Mouse (Mus musculus) liver, embryonic 14.5 days (tissue): ENCODE data around the gene Ifngr2. TPM values are rescaled to one million over a fixed set of nuclear protein-coding genes. Genes with fewer than 3 reads are reported as not detected.

Experiments used
- ATAC-seq: fragments of 200-750 bp; cut with Nextera tagmentation; 2 replicates; pipeline ENCODE4 v1.8.0; 2017; ENCODE audit warnings: moderate number of reproducible peaks, mild to moderate bottlenecking, moderate library complexity; ENCODE audit not compliant: insufficient read depth
- DNase-seq, 3 experiments: peaks; one replicate each; pipeline ENCODE4 v3.0.0-alpha.2; 2012 to 2013; ENCODE audit warnings: low read depth in 3 of 3, low spot score in 3 of 3
- H3K27ac ChIP-seq: fragments of 300-500 bp; sonication (generic); 2 replicates; pipeline ENCODE4 v1.5.1; 2014; ENCODE audit warnings: moderate library complexity, mild to moderate bottlenecking, control low read depth, inconsistent platforms
- H3K27me3 ChIP-seq: fragments of 300-500 bp; sonication (generic); 2 replicates; pipeline ENCODE4 v1.6.1; 2014; ENCODE audit warnings: mild to moderate bottlenecking, low read length, moderate library complexity; ENCODE audit not compliant: control insufficient read depth, insufficient read depth
- H3K36me3 ChIP-seq: fragments of 300-500 bp; sonication (generic); replicated peaks from 2 replicates; pipeline ENCODE4 v1.6.1; 2014; ENCODE audit warnings: low read depth; ENCODE audit not compliant: control insufficient read depth, insufficient read depth
- H3K4me1 ChIP-seq, 2 experiments: fragments of 200-500 bp in 1 of 2; fragments of 300-500 bp in 1 of 2; sonication (generic) in 1 of 2; replicated peaks; 2 replicates each; pipeline ENCODE4 v1.6.1; 2012 to 2014; ENCODE audit warnings: antibody characterized with exemption in 1 of 2, inconsistent platforms in 1 of 2, low read length in 1 of 2; ENCODE audit not compliant: control insufficient read depth in 2 of 2, insufficient read depth in 2 of 2
- H3K4me2 ChIP-seq: fragments of 300-500 bp; sonication (generic); 2 replicates; pipeline ENCODE4 v1.6.1; 2014; ENCODE audit warnings: low read depth, mild to moderate bottlenecking, control low read depth, moderate library complexity
- H3K4me3 ChIP-seq, 2 experiments: fragments of 200-500 bp in 1 of 2; fragments of 300-500 bp in 1 of 2; sonication (generic) in 1 of 2; 2 replicates each; pipeline ENCODE4 v1.5.1; 2012 to 2014; ENCODE audit warnings: low read depth in 2 of 2, low read length in 2 of 2, mild to moderate bottlenecking in 2 of 2, control low read depth in 1 of 2, inconsistent platforms in 1 of 2, moderate library complexity in 1 of 2; ENCODE audit not compliant: insufficient read depth in 1 of 2
- H3K9ac ChIP-seq: fragments of 300-500 bp; sonication (generic); replicated peaks from 2 replicates; pipeline ENCODE4 v1.6.1; 2014; ENCODE audit warnings: mild to moderate bottlenecking, control low read depth, moderate library complexity
- H3K9me3 ChIP-seq: fragments of 300-500 bp; sonication (generic); 2 replicates; pipeline ENCODE4 v1.6.1; 2016; ENCODE audit warnings: low read length, mixed read lengths; ENCODE audit not compliant: control insufficient read depth
- CTCF ChIP-seq: IDR thresholded peaks from 2 replicates; pipeline ENCODE4 v1.5.1; 2016; ENCODE audit warnings: antibody characterized with exemption, low read depth, control low read depth
- EP300 ChIP-seq: IDR thresholded peaks from 2 replicates; pipeline ENCODE4 v1.6.1; 2016; ENCODE audit warnings: antibody characterized with exemption, low read depth
- WGBS: fragments of 180-500 bp; shearing (Covaris S2); extraction: QIAGEN DNeasy Blood & Tissue Kit; methylation state at CpG from one replicate; pipeline ENCODE4 v1.1.7; 2014; ENCODE audit not compliant: insufficient replicate concordance; 5-methylcytosine and 5-hydroxymethylcytosine counted together
- polyA plus RNA-seq, 2 experiments: library from polyadenylated mRNA; depleted of rRNA in 1 of 2; stranded (reverse) in 1 of 2; unstranded in 1 of 2; fragments of >200 nt; fragmentation: Nextera tagmentation in 1 of 2; extraction: Ambion mirVana in 1 of 2; gene quantifications; 2 replicates each; pipeline versions ENCODE4 v1.2.1 to v1.2.3; 2012 to 2014

Gene Ifngr2
- polyA plus RNA-seq, 2 experiments, result 4.9 to 13.1 TPM

DNA sequence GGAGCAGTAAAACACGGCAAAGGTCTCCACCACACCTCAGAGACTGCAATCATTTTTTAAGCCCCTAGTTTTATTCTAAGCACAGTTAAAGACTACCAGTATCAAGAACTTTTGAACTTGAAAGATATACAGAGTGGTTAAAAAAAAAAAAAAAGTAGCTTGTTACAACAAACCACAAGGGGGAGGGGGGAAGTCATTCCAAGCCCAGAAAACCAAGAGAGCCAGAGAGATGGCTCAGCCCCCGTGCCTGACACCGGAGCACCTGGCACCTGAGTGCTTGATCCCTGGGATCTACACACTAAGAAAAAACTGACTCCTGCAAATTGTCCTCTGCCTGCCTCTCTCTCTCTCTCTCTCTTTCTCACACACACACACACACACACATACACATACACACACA lies 46.4 kb downstream of the Ifngr2 start:
- Histone ChIP-seq H3K9ac (no peak overlapping the region), H3K4me3 (no peak overlapping the region), H3K4me1 (peaks cover 10 to 12% of the 10 kb centered on the region in 2 experiments), H3K27ac (no peak overlapping the region), H3K36me3 (no peaks in the 10 kb centered on the region), H3K4me2 (no peak overlapping the region), H3K27me3 (peaks cover 3% of the 10 kb centered on the region), H3K9me3 (no peaks in the 10 kb centered on the region)
- 40% methylated on average over 3 of the region's 3 CpGs for WGBS
- DNase-seq (no peak), ATAC-seq (no peak)
- no peak for TF ChIP-seq CTCF
- no peak for TF ChIP-seq EP300

DNA sequence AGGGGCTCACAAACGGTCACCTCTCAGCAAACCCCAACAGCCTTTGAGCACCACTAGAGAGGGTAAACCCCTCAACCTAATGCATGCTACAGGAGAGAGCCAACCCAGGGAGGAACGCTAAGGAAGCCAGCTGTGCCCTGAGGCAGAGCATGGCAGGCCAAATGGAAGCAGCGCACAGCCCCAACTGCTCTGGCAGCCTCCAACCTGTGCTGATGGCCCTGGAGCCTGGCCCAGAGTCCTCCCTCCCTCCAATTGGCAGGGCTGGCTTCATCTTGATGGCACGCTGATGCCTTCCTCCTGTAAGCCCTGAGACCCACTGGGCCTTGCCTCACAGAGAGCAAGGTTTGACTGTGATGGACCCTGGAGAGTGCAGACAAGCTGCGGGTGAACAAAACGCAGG lies 48.2 kb downstream of the Ifngr2 start:
- ATAC-seq, result no peak
- WGBS, result 84% methylated on average over 6 of the region's 6 CpGs
- H3K9ac ChIP-seq, result no peak overlapping the region

DNA sequence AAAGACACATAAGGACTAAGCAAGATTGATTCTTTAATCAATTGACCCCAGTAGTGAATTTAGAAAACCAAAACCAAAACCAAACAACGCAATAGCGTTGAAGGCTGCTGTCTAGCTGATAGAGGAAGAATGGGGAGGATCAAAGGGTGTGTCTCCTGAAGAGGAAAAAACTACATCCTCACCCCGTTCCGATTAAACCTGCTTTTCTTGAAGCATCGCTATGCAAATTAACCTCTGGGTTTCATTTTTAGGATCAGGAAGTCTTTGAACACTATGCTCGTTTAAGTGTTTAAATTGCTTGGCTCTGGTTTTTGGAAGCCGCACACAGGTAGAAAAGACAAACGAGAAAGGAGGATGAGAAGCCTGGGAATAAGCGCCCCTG lies 49.5 kb downstream of the Ifngr2 start:
- Histone ChIP-seq H3K27me3 (peaks cover 6% of the 10 kb centered on the region), H3K4me2 (peak overlapping the region; percentile 98), H3K9ac (peak overlapping the region; percentile 20), H3K27ac (no peak overlapping the region), H3K9me3 (no peaks in the 10 kb centered on the region), H3K36me3 (no peaks in the 10 kb centered on the region), H3K4me1 (peaks cover 12 to 16% of the 10 kb centered on the region in 2 experiments), H3K4me3 (peak overlapping the region; percentile 65 to 68)
- ATAC-seq (no peak), DNase-seq (peak in 2 of 3 experiments; percentile 20 to 37)
- no peak for TF ChIP-seq CTCF
- TF ChIP-seq EP300, result no peak
- 8% methylated on average over 9 of the region's 9 CpGs for WGBS

More for the DNA sequence above, 48.2 kb downstream of the Ifngr2 start:
- H3K4me3 ChIP-seq, result no peak overlapping the region
- no peaks in the 10 kb centered on the region for H3K36me3 ChIP-seq
- no peak for DNase-seq
- TF ChIP-seq CTCF, result no peak
- TF ChIP-seq EP300, result no peak
- no peaks in the 10 kb centered on the region for H3K9me3 ChIP-seq
- peaks cover 6% of the 10 kb centered on the region for H3K27me3 ChIP-seq
- H3K27ac ChIP-seq, result no peak overlapping the region
- peaks cover 10 to 12% of the 10 kb centered on the region in 2 experiments for H3K4me1 ChIP-seq
- H3K4me2 ChIP-seq, result no peak overlapping the region

DNA sequence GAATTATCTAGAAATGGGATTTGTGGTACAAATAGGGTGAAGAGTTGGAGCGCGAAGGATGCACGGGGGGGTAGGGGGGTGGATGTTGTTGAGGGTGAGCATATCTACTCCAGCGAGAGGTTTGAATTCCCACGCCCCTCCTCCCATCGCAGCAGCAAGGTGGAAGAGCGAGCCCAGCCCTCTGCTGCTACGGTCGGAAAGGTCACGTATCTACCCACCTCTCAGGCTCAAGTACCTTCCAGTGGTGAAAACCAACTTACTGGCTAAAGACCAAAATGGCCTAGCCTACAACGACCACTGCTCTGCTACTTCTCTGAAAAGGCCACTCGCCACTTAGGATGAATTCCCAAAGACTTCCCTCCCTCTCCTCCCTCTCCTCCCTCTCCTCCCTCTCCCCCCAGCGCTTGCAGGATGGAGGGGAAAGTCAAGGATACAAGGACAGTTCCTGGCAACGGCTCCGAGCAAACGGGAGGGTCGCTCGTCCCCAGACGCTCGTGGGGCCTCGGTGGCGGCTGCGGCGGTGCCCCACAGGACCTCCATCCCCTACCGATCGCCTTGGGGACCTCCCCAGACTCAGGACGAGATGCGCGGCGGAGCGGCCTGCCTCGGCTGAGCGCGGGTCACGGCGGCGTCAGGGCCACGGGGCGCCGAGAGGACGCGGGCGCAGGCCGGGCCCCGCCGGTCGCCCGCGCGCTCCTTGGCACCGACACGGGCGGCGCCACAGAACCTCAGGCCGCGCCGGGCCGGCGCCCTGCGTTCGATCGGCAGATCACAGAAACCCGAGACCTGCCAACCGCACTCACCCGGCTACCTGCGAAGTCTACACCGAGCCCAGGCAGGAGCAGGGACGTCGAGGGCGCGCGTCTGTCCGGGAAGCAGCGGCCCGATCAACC lies 50.2 kb downstream of the Ifngr2 start:
- ATAC-seq (peak; percentile 70), DNase-seq (no peak)
- Histone ChIP-seq H3K27me3 (peaks cover 6% of the 10 kb centered on the region), H3K4me1 (peaks cover 12 to 17% of the 10 kb centered on the region in 2 experiments), H3K4me3 (peak overlapping the region; percentile 65 to 68), H3K27ac (no peak overlapping the region), H3K9ac (peak overlapping the region; percentile 55), H3K4me2 (peak overlapping the region; percentile 98), H3K36me3 (no peaks in the 10 kb centered on the region), H3K9me3 (no peaks in the 10 kb centered on the region)
- WGBS, result under 1% methylated on average over 74 of the region's 75 CpGs
- TF ChIP-seq EP300 (no peak), CTCF (no peak)

DNA sequence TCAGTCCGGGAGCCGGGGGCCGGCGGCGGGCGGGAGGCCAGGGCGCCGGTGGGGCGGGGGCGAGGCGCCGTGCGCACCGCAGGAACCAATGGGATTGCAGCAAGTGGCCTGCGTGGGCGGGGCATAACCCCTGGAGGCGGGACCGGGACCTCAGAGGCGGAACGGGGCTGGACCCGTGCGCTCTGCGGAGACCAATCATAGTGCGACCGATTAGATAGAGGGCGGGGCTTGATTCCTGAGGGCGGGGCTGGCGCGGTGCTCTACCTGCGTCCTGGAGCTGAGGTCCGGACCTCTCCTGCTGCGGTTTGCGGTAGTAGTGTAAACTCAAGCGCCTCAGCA lies 50.8 kb downstream of the Ifngr2 start, which contains the start of gene Tmem50b:
Tmem50b (minus strand) TSS at position 129 of the 339 bp plus-strand sequence.
- Histone ChIP-seq H3K9ac (peak within 1 kb of the TSS; percentile 55), H3K36me3 (no peaks in the 10 kb centered on the region), H3K4me3 (peak within 1 kb of the TSS; percentile 65 to 68), H3K9me3 (no peaks in the 10 kb centered on the region), H3K27ac (no peak within 1 kb of the TSS), H3K27me3 (peaks cover 6% of the 10 kb centered on the region), H3K4me1 (peaks cover 12 to 17% of the 10 kb centered on the region in 2 experiments), H3K4me2 (peak within 1 kb of the TSS; percentile 98)
- TF ChIP-seq CTCF, result no peak
- TF ChIP-seq EP300, result no peak
- peak; percentile 92 to 95 (median 95) for DNase-seq
- peak; percentile 97 for ATAC-seq
- under 1% methylated on average over 34 of the region's 34 CpGs for WGBS
